Mouse (Mus musculus) ES-Bruce4 (cell line): ENCODE results near the gene Sin3a. TPM values are rescaled to one million over a fixed set of nuclear protein-coding genes. Genes with fewer than 3 reads are reported as not detected.

Experiments
- H3K27ac ChIP-seq: 2 replicates; pipeline ENCODE4 v1.5.1; 2012; ENCODE audit warnings: low read length, inconsistent platforms; ENCODE audit not compliant: insufficient read depth
- H3K27me3 ChIP-seq: 2 replicates; pipeline ENCODE4 v1.6.1; 2012; ENCODE audit warnings: mild to moderate bottlenecking, low read length, inconsistent platforms; ENCODE audit not compliant: control insufficient read depth, poor library complexity, insufficient read depth, severe bottlenecking
- H3K36me3 ChIP-seq: 2 replicates; pipeline ENCODE4 v1.6.1; 2012; ENCODE audit warnings: inconsistent platforms, mild to moderate bottlenecking, low read length, moderate library complexity; ENCODE audit not compliant: control insufficient read depth, poor library complexity, insufficient read depth, severe bottlenecking
- H3K4me1 ChIP-seq: one replicate; pipeline ENCODE4 v1.8.1; 2011; ENCODE audit warnings: low read length; ENCODE audit not compliant: control insufficient read depth, insufficient read depth
- H3K4me3 ChIP-seq: 2 replicates; pipeline ENCODE4 v1.5.1; 2011; ENCODE audit warnings: low read depth, mild to moderate bottlenecking, low read length
- H3K9ac ChIP-seq: 2 replicates; pipeline ENCODE4 v1.6.1; 2012; ENCODE audit warnings: low read depth, mild to moderate bottlenecking, inconsistent platforms; ENCODE audit not compliant: poor library complexity, severe bottlenecking
- H3K9me3 ChIP-seq: replicated peaks from 2 replicates; pipeline ENCODE4 v1.6.1; 2012; ENCODE audit warnings: mild to moderate bottlenecking, low read length, inconsistent platforms; ENCODE audit not compliant: control insufficient read depth, poor library complexity, insufficient read depth, severe bottlenecking
- CTCF ChIP-seq: IDR thresholded peaks from one replicate; pipeline ENCODE4 v1.8.1; 2011; ENCODE audit warnings: low read depth, low read length
- EP300 ChIP-seq: IDR thresholded peaks from 2 replicates; pipeline ENCODE4 v1.6.1; 2011; ENCODE audit warnings: low read depth, low read length; ENCODE audit not compliant: insufficient read depth
- POLR2A ChIP-seq: IDR thresholded peaks from one replicate; pipeline ENCODE4 v1.8.1; 2011; ENCODE audit warnings: low read length; ENCODE audit not compliant: insufficient read depth
- polyA plus RNA-seq: library from polyadenylated mRNA; stranded (reverse); fragments of >200 nt; gene quantifications from 2 replicates; pipeline ENCODE4 v1.2.4, GENCODE M21; 2011; ENCODE audit warnings: low read depth; ENCODE audit not compliant: missing spikeins, insufficient read depth, insufficient read length

Gene Sin3a
- polyA plus RNA-seq, 1 experiment, result 141 TPM

GRCm38 (mm10) chr9:57156383-57156782, 84.5 kb downstream of the Sin3a start:
- TF ChIP-seq POLR2A (no peak), EP300 (no peak), CTCF (no peak)
- no peaks in the 10 kb centered on the region for H3K27me3 ChIP-seq
- H3K36me3 ChIP-seq, result no peaks in the 10 kb centered on the region
- H3K27ac ChIP-seq, result no peak overlapping the region
- no peak overlapping the region for H3K9ac ChIP-seq
- no peaks in the 10 kb centered on the region for H3K9me3 ChIP-seq
- no peak overlapping the region for H3K4me3 ChIP-seq
- H3K4me1 ChIP-seq, result no peaks in the 10 kb centered on the region

GRCm38 (mm10) chr9:57156823-57157222, 85.0 kb downstream of the Sin3a start:
- no peaks in the 10 kb centered on the region for H3K27me3 ChIP-seq
- H3K4me1 ChIP-seq, result no peaks in the 10 kb centered on the region
- H3K36me3 ChIP-seq, result no peaks in the 10 kb centered on the region
- no peaks in the 10 kb centered on the region for H3K9me3 ChIP-seq
- H3K4me3 ChIP-seq, result no peak overlapping the region
- no peak for TF ChIP-seq CTCF
- TF ChIP-seq EP300, result no peak
- no peak for TF ChIP-seq POLR2A
- no peak overlapping the region for H3K9ac ChIP-seq
- no peak overlapping the region for H3K27ac ChIP-seq

GRCm38 (mm10) chr9:57157499-57157898, 85.7 kb downstream of the Sin3a start:
- Histone ChIP-seq H3K27me3 (no peaks in the 10 kb centered on the region), H3K36me3 (no peaks in the 10 kb centered on the region), H3K27ac (no peak overlapping the region), H3K9ac (peak overlapping the region; percentile 68), H3K9me3 (no peaks in the 10 kb centered on the region), H3K4me3 (peak overlapping the region; percentile 93), H3K4me1 (no peaks in the 10 kb centered on the region)
- TF ChIP-seq CTCF, result no peak
- TF ChIP-seq EP300, result no peak

- Histone ChIP-seq H3K36me3 (no peaks in the 10 kb centered on the region), H3K9me3 (no peaks in the 10 kb centered on the region), H3K27me3 (no peaks in the 10 kb centered on the region), H3K4me3 (peak within 1 kb of the TSS; percentile 93), H3K27ac (no peak within 1 kb of the TSS), H3K9ac (peak within 1 kb of the TSS; percentile 68), H3K4me1 (peaks cover 2% of the 10 kb centered on the region)
- TF ChIP-seq EP300 (peak; percentile 39; the same call in 1 of the 2 replicates), POLR2A (no peak)
Measured at GRCm38 (mm10) chr9:57158013-57158470, 86.2 kb downstream of the Sin3a start, which contains the start of gene Commd4. Gene Commd4 (minus strand): TSS chr9:57158331.

- Histone ChIP-seq H3K27me3 (no peaks in the 10 kb centered on the region), H3K27ac (no peak overlapping the region), H3K9me3 (no peaks in the 10 kb centered on the region), H3K4me1 (peaks cover 2% of the 10 kb centered on the region), H3K9ac (no peak overlapping the region), H3K36me3 (no peaks in the 10 kb centered on the region), H3K4me3 (peak overlapping the region; percentile 93; the same call in 1 of the 2 replicates)
- TF ChIP-seq POLR2A, result no peak
Measured at GRCm38 (mm10) chr9:57158506-57158905, 86.7 kb downstream of the Sin3a start.

GRCm38 (mm10) chr9:57162496-57162895, 90.7 kb downstream of the Sin3a start:
- Histone ChIP-seq H3K9me3 (no peaks in the 10 kb centered on the region), H3K27ac (no peak overlapping the region), H3K9ac (no peak overlapping the region), H3K36me3 (no peaks in the 10 kb centered on the region), H3K4me1 (peaks cover 6% of the 10 kb centered on the region), H3K4me3 (no peak overlapping the region), H3K27me3 (no peaks in the 10 kb centered on the region)
- TF ChIP-seq EP300 (no peak), CTCF (peak; percentile 76)
